Mouse (Mus musculus) neutrophil, adult 5-6 weeks (primary cell): ENCODE results near the gene Itgad. TPM values are rescaled to one million over a fixed set of nuclear protein-coding genes. Genes with fewer than 3 reads are reported as not detected.
A peak's percentile ranks its signal among the peaks of the same experiment; 100 is the strongest.

Experiments
- ATAC-seq: fragments of 151-379, 151-347 bp; 2 replicates; pipeline ENCODE4 v1.8.0; 2017; ENCODE audit warnings: mild to moderate bottlenecking, moderate TSS enrichment; ENCODE audit not compliant: insufficient number of reproducible peaks, poor library complexity, low FRiP score, severe bottlenecking; ENCODE audit errors: extremely low read depth
- total RNA-seq: library from RNA; stranded (forward); fragments of 200-1000 nt; gene quantifications from 2 replicates; pipeline ENCODE4 v1.2.3, GENCODE M21; 2017

Itgad gene
- total RNA-seq, 1 experiment from 2014 or later = 0.12 TPM

DNA sequence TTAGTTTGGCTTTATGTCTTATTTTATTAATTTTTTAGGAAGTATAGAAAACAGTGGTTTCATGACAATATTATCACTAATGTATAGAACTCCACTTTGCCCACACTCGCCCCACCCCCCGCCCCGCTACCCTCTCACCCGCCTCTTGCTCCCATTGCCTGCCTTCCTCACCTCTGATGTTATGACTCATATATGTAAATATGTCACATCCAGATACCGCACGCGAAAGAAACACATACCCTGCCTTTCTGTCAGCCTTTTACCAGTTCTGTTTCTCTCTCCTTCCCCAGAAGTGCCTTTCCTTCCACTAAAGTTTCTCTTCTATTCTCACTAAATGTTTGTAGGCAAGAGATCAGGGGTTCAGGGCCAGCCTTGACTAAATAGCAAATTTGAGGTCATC lies 12.2 kb downstream of the Itgad start:
- ATAC-seq = no peak

DNA sequence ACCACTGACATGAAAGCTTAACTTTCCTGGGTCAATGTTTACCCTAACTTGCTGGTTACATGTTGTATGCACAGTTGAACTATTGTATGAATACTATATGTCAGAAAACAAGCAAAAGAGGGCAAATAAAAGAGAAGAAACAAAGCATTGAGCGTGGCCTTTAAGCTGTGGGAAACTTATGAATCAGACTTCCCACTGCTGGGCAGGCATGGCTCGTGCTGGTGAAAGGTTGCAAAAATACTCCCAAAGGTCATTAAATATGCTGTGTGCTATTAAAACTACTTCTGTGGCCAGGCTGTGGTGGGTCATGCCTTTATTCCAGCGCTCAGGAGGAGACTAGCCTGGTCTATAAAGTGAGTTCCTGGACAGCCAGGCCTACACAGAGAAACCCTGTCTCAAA lies 15.8 kb downstream of the Itgad start:
- no peak for ATAC-seq

DNA sequence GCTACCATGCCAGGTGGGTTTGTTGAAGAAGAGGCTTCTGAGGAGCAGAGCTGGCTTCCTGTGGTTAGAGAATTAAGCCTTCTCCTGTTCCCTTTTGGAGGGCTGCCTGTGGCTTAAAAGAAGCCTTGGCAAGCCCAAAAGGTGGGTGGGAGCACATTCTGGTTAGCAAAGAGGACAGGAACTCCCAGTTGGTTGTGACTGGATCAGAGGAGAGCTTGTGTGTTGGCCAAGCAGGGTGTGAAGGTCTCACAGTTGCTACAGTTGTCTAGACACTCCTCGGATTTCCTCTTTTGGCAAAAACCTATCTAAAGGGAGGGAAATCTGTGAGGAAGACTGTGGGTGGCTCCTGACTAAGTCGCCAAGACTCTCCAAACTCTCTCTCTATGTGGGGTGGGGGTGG lies 24.2 kb downstream of the Itgad start:
- no peak for ATAC-seq

DNA sequence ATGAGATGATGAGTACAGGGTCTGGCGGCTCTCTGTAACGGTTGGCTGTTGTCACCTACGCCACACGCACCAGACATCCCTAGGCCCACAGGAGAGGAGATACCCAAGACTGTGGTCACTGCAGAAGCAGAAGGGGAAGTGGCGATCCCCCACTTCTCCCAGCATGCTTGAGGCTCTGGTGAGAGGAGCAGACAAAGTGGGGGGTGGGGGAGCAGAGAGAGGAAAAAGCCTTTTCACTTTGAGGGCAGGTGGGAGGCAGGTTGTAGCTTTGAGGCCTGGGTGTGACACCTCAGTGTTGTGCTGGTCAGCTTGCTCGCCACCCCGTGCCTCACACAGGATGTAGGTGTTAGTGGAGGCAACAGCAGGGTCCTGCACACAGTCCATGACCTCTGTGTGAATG lies 25.9 kb downstream of the Itgad start:
- peak; percentile 60 for ATAC-seq

DNA sequence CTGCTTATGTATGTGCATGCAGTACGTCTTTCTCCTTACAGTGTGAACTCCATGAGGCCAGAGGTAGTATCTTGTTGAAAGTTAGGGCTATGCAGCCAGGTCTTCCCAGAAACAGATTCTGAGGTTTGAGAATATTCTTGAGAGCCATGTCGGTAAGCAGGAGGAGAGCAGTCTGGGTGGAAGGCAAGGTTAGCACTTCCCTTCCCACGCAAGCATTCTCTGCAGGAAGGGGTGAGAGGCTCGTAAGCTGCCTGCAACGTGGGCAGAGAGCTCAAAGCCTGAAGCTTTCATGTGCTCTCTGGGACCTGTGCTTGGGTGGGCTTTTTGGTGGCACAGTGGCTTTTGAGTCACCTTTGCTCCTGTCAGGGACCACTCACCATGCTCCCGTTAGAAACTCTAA lies 26.4 kb downstream of the Itgad start:
- ATAC-seq = 0 out of 2 replicates have a peak, but pooled peaks have one; percentile 9

DNA sequence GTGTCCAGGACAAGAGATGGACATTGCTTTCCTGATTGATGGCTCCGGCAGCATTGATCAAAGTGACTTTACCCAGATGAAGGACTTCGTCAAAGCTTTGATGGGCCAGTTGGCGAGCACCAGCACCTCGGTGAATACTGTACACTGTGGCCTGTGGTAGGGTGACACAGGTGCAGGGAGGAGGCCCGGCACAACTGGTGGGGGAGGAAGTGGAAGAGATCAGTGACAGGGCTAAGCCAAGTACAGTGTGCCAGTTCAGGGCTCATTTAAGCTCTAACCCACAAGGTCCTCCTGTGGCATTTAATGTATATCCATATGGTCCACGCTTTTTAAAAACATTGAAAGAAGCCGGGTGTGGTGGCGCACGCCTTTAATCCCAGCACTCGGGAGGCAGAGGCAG lies 27.5 kb downstream of the Itgad start:
- ATAC-seq = peak; percentile 18; the same call in 1 of the 2 replicates

DNA sequence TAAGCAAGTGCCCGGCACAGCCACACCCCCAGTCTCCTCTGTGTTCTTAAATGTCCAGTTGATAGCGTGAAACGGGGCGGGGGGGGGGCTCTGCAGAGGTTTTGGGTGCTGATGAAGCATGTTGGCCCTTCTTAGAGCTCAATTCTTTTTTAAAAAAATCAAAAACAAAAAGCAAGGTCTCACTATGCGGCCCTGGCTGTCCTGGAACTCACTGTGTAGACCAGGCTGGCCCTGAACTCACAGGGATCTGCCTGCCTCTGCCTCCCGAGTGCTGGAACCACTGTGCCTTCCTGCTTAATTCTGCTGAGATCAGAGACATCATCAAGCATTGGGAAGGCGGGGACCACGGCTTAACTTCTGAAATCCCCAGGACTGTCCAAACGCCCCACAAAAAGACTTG lies 47.4 kb downstream of the Itgad start:
- no peak for ATAC-seq

DNA sequence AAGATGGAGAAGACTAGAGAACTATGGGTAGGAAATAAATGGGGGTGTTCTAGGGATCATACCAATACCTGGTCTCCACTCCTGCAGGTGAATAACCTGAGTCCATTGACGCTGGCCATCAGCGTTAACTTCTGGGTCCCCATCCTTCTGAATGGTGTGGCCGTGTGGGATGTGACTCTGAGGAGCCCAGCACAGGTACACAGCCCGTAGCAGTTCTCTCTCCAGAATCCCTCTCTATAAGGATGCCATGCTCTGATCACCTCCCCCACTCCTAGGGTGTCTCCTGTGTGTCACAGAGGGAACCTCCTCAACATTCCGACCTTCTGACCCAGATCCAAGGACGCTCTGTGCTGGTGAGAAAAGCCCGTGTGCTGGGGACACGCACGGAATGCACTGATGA lies 48.9 kb downstream of the Itgad start:
- ATAC-seq = no peak

DNA sequence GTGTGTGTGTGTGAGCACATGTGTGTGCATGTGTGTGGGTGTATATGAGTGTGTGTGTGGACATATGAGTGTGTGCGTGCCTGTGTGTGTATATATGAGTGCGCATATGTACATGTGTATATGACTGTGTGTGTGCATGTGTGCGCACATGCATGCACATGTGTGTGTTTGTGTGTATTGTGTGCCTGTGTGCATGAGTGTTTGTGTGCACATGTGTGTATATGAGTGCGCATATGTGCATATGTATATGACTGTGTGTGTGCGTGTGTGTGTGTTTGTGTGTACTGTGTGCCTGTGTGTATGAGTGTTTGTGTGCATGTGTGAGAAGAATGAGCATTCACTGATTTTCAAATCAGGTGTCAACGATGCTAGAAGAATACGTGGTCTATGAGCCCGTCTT lies 50.0 kb downstream of the Itgad start:
- no peak for ATAC-seq

DNA sequence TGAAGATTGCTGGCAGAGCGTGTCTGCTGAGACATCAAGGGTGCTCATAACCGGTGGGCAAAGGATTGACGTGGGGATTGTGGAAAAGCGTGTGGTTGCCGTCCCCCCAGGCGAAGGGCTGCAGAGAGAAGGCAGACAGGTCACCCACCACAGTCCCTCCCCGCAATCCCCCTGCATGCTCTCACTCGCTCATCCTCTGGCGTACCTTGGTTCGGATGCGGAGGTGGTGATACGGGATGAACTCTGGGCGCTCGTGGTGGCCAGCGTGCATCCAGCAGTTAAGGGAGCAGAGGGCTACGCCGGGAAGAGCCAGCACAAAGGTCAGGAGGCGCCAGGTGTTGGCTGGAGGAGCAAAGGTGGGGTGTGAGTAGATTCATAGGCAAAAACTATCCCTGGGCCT lies 51.5 kb downstream of the Itgad start:
- no peak for ATAC-seq

DNA sequence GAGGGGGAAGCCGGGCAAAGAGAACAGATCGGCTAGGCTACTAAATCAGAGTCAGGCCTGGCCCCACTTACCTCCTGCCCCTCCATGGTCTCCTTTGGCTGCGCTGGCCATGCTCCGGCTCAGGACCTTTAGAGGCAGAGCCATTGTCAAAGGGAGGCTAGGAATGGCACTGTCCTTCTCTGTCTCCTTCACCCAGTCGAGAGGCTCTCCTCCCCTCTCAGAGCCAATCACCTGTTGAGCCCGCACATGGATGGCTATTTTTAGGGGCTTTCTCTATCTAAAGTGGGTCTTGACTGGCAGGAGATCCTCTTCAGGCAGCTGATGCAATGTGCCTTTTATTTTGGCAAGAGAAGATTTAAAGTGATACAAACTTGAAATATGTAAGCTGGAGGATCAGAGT lies 52.0 kb downstream of the Itgad start, which contains the start of gene Cox6a2:
Cox6a2 (minus strand) TSS at position 236 of the 400 bp plus-strand sequence.
- ATAC-seq = no peak

DNA sequence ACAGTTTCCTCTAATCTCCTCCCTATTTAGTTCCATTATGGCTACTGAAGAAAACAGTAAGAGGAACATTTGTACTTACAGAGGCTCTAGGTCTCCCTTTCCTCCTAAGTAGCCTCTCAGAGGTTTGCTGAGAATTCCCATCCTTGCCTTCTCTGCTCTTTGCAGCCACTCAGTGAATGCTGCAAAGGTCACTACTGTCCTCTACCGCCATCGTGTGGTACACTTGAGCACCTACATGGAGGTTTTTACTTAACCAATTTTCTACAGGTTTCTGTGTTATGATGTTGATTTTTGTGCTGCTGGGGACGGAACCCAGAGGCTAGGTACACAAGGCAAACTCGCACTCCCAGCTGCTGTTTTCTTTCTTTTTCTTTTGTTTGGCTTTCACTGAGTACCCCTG lies 54.0 kb downstream of the Itgad start:
- peak; percentile 80 for ATAC-seq

DNA sequence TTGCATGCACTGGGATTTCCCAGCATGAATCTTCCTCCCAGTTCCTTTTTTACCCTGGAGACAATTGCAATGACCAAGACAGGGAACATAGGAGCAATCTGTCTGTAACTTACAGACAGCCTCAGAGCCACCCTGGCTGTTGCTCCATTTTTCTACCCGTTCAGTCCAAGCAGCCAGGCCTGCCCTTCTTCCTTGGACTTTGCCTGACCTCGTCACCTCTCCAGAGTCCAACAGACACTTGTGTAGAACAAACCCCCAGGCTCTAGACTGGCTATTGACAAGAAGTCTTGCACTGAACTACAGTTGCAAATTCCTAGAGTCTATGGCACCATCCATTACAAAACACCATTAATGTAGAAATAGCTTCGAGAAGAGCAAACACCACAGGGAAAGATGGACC lies 55.6 kb downstream of the Itgad start:
- ATAC-seq = no peak

DNA sequence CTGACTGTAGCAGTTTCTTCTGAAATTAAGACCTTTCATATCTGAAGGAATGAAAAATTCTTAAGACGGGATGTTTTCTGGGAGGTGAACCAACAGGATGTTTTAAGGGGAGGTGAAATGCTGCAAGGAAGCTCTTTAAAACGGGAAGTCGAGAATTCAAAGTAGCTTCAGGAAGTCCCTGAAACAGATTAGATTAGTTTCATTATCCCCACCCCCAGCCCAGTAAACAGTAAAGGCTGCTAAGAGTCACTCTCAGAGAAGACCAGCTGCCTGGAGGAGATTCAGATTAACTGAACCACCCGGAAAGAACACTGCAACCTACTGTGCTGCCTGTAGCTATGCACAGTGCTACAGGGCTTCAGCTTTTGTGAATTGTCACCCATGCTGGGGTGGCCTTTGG lies 65.8 kb downstream of the Itgad start:
- ATAC-seq = no peak

DNA sequence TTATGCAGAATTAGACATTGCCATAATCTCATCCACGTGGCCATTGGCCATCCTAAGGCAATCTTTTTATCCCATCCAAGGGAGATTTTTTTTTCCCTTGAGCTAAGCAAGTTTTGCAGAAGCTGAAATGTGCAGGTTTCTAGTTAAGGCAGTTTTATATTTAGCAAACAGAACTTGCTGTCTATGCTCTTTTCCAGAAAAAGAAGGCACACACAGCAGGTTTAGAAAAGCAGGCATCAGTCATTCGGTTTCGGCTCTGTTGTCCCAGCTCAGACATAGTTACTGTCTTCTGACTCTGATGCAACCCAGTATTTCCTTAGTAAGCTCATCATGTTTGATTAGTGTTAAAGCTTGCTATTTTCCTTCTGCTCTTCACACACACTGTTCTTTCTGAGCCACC lies 66.8 kb downstream of the Itgad start:
- no peak for ATAC-seq

DNA sequence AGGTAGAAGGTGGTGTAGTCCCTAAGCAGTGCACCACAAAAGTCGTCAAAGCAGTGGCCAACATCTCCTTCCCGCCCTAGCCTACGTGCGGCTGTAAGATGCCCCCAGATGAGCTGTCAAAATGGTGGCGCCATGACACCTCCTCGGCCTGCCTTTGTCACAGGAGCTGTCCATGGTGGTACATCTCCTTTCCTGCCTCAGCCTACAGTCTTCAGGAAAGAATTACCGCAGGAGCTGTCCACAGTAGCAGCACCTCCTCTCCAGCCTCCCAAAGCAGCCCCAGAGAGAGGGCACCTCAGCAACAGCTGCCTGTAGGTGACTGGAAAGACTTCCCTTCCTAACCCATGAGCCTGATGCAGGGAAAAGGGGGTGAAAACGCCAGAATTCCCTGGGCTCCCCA lies 77.6 kb downstream of the Itgad start:
- no peak for ATAC-seq

DNA sequence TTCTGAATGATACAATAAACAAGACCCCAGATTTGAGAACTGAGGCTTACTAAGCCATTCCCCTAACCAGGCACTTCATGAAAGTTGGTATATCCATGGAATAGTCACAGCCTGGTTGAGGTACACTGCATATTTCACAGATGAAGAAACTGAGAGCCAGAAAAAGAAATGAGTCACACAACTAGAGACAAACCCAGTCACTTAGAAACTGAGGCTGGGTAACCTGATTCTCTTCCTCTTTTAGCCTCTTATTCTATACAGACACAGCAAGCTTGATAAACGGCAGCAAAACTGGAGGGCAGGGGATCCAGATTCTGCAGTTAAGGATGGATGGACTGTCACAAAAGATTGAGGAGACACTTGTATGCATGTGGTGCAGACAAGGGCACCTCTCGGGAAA lies 80.6 kb downstream of the Itgad start:
- no peak for ATAC-seq

DNA sequence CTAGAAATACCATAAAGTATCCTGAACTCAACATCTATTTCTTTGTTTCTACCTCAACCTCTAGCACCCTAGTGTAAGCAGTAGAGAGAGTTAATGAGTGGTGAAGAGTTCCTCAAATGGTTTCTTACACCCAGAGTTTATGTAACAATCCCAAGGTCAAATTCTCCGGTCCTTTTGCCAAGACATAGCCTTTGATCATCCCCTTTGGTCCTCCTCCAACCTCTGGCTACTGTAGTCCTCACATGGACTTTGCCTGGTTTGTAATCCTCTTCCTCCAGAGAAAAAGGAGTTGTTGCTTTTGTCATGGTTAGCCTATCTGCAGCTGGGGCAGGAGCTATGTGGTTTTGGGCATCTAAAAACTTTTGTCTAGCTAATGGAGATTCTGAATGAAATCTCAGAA lies 81.3 kb downstream of the Itgad start:
- ATAC-seq = no peak

DNA sequence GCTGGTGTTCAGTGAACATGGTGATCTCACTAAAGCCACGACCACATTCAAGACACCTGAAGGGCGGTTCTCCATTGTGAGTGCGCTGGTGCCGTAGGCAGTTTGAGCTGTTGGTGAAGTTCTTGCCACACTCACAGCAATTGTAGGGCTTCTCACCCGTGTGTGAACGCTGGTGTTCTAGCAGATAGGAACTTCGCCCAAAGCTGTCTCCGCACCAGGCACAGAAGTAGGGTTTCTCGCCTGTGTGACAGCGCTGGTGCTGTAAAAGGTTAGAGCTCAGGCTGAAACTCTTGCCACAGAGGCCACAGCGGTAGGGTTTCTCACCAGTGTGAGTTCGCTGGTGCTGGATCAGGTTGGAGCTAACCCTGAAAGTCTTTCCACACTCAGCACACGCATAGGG lies 82.2 kb downstream of the Itgad start:
- no peak for ATAC-seq

DNA sequence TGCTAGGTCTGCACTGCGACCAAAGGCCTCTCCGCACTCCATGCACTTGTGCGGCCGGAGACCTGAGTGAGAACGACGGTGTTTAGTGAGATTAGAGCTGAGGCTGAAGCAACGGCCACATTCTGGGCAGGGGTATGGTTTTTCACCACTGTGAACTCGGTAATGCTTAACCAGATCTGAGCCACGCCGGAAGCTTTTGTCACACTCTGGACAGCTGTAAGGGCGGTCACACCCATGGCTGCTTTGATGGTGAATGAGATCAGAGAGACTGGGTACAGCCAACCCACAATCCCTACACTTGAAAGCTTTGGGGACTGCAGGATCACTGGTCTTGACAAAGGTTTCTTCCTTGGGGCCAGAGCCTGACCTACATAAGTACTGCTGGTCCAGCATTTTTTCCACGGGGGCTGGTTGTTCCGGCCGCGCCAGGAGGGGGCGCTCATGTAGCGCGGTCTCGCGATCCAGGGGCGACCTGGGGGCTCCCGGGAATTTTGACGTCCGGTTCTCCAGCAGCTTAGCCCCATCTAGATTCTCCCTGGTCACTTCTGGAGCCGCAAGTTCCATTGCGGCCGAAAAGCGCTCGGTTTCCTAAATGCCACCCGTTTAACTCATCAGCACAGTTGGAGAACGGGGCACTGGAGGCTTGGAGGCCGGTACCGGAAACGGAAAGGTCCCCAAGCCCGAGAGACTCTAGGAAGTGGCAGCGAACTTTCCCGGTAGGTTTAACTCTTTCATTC lies 82.8 kb downstream of the Itgad start, which contains the start of gene Armc5:
Armc5 (plus strand) TSS at position 487 of the 737 bp plus-strand sequence.
- ATAC-seq = no peak

DNA sequence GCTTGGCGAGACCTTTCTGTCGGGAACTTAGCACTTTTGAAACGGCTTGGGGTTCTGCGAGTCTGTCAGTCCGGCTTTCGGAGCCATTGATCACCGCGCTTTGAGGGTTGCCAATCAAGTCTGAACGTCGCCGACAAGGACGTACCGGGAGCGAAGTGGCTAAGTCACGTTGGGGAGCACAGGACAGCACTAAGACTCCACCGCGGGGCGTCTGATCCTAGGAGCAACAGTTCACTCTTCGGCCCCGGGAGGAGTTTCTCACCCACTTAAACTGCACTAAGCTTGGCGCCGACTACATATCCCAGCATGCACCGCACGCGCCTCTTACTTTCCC lies 83.4 kb downstream of the Itgad start:
- ATAC-seq = no peak
